Mouse (Mus musculus) hindbrain, embryonic 11.5 days (tissue): ENCODE measurements around the gene Slc35g1. TPM values are rescaled to one million over a fixed set of nuclear protein-coding genes. Genes with fewer than 3 reads are reported as not detected.

Source experiments
- ATAC-seq: fragments of 200-750 bp; cut with Nextera tagmentation; 2 replicates; pipeline ENCODE4 v1.8.0; 2017; ENCODE audit warnings: mild to moderate bottlenecking, moderate TSS enrichment, moderate library complexity; ENCODE audit not compliant: low FRiP score
- DNase-seq: peaks from one replicate; pipeline ENCODE4 v3.0.0-alpha.2; 2015; ENCODE audit warnings: low spot score
- H3K27ac ChIP-seq: fragments of 300-500 bp; sonication (generic); 2 replicates; pipeline ENCODE4 v1.5.1; 2014; ENCODE audit warnings: mild to moderate bottlenecking, low read depth, low read length
- H3K27me3 ChIP-seq: fragments of 300-500 bp; sonication (generic); 2 replicates; pipeline ENCODE4 v1.6.1; 2014; ENCODE audit warnings: mild to moderate bottlenecking, low read length, moderate library complexity, mixed read lengths; ENCODE audit not compliant: control insufficient read depth, insufficient read depth
- H3K36me3 ChIP-seq: fragments of 300-500 bp; sonication (generic); 2 replicates; pipeline ENCODE4 v1.6.1; 2014; ENCODE audit warnings: mild to moderate bottlenecking, low read length, moderate library complexity, mixed read lengths; ENCODE audit not compliant: control insufficient read depth, insufficient read depth
- H3K4me1 ChIP-seq: fragments of 300-500 bp; sonication (generic); replicated peaks from 2 replicates; pipeline ENCODE4 v1.6.1; 2014; ENCODE audit warnings: low read length, mixed read lengths; ENCODE audit not compliant: control insufficient read depth, insufficient read depth
- H3K4me2 ChIP-seq: fragments of 300-500 bp; sonication (generic); replicated peaks from 2 replicates; pipeline ENCODE4 v1.6.1; 2014; ENCODE audit warnings: mild to moderate bottlenecking, low read depth, low read length
- H3K4me3 ChIP-seq: fragments of 300-500 bp; sonication (generic); 2 replicates; pipeline ENCODE4 v1.5.1; 2014; ENCODE audit warnings: low read depth, low read length
- H3K9ac ChIP-seq: fragments of 300-500 bp; sonication (generic); 2 replicates; pipeline ENCODE4 v1.6.1; 2014; ENCODE audit warnings: low read depth, low read length
- H3K9me3 ChIP-seq: fragments of 300-500 bp; sonication (generic); 2 replicates; pipeline ENCODE4 v1.6.1; 2016; ENCODE audit warnings: low read length; ENCODE audit not compliant: control insufficient read depth
- WGBS: fragments of 180-500 bp; shearing (Covaris S2); extraction: QIAGEN DNeasy Blood & Tissue Kit; methylation state at CpG from one replicate; pipeline ENCODE4 v1.1.7; 2014; 5-methylcytosine and 5-hydroxymethylcytosine counted together
- polyA plus RNA-seq: library from polyadenylated mRNA; unstranded; fragments of >200 nt; fragmentation: Nextera tagmentation; extraction: Ambion mirVana; gene quantifications from 2 replicates; pipeline ENCODE4 v1.2.1, GENCODE M21; 2014

The Slc35g1 gene
- polyA plus RNA-seq = 4.8 and 5.3 TPM in 2 replicates

DNA sequence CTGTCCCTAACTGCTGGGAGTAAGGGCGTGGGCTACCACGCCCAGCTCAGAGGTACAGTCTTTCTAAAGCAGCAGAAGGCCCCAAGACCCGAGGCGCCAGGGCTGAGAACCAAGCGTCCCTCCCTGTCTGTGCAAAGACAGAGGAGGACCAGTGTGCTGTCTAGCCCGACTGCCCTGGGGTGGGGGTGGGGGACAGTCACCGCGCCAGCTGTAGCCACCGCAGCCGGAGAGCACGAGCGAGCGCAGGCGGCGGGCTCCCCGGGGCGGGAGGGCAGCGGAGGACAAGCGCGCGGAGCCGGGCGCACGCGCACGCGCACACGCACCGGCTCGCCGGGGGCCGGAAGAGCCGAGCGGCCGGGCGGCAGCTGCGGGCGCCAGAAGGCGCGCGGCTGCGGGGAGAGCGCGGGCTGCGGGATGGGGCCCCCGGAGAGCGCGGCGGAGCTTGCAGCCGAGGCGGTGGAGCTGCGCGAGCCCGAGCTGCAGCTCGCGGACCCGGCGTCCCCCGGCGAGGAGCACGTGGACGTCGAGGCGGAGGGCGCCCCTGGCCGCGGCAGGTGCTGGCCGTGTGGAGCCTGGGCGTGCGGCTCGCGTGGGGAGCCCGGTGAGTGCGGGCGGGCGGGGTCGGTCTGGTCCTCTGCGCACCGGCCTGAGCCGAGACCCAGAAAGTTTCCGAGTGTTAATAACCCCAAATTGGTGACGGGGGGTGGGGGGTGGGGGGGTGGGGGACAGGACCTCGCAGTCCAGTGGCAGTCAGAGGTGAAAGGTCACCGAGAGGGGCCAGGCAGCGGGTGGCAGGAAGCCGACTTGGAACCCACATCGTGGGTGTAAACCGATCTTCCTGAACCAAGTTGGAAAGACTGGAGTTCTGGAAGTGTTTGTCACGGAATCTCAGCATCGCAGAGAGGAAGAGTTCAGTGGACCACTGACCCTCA lies at the start of gene Slc35g1:
TSS of gene Slc35g1 (plus strand) at position 280 of the 932 bp plus-strand sequence.
- peak; percentile 90 for DNase-seq
- Histone ChIP-seq H3K4me1 (0 out of 2 replicates have a peak, but pooled peaks cover 3% of the 10 kb centered on the region), H3K9ac (peak within 1 kb of the TSS; percentile 76), H3K4me2 (peak within 1 kb of the TSS; percentile 81), H3K9me3 (no peaks in the 10 kb centered on the region), H3K4me3 (peak within 1 kb of the TSS; percentile 67), H3K27me3 (no peaks in the 10 kb centered on the region), H3K36me3 (no peaks in the 10 kb centered on the region), H3K27ac (no peak within 1 kb of the TSS)
- under 1% methylated on average over 64 of the region's 90 CpGs for WGBS
- peak; percentile 96 for ATAC-seq

DNA sequence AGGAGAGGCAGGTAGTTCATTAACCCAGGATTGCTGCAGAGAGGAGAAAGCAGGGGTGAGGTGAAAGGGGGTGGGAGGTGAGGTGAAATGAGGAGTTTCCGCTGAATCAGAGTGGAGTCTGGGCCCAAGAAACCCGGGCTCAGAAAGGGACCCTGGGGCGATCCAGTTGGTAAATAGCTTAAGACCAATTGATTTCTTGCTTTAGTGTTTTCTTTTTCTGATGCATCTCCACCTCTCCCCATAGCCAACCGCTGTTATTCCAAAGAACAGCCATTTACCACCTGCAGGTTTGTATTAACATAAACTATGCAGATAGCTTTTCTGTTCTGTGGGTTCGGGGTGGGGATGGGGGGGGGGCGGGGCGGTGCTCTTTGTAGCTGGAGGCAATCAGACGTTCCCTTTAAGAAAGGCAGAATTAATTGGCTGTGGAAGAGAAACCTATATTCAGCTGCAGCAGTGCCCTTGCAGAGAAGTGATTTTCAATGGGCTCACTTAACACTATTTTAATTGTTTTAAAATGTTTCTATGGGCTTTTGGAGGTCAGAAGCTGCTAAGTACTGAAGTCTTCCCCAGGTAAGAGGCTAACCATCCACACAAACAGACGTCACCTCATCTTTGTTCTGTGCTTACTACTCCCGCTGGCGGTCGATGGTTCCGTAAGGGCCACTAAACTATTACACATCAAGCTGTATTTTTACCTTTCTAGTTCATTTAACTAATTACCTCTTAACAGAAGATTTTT lies 47.3 kb upstream of the Slc35g1 start:
- Histone ChIP-seq H3K27me3 (no peaks in the 10 kb centered on the region), H3K27ac (no peak overlapping the region), H3K4me3 (no peak overlapping the region), H3K9me3 (no peaks in the 10 kb centered on the region), H3K4me1 (no peaks in the 10 kb centered on the region), H3K36me3 (no peaks in the 10 kb centered on the region), H3K4me2 (no peak overlapping the region), H3K9ac (no peak overlapping the region)
- 28% methylated on average over 13 of the region's 13 CpGs for WGBS
- DNase-seq = no peak
- peak; percentile 51 for ATAC-seq

- H3K9ac ChIP-seq = no peak overlapping the region
- ATAC-seq = no peak
- no peaks in the 10 kb centered on the region for H3K36me3 ChIP-seq
- no peaks in the 10 kb centered on the region for H3K9me3 ChIP-seq
- no peak for DNase-seq
- no peak overlapping the region for H3K4me2 ChIP-seq
- no peak overlapping the region for H3K27ac ChIP-seq
- no peaks in the 10 kb centered on the region for H3K27me3 ChIP-seq
- H3K4me1 ChIP-seq = no peaks in the 10 kb centered on the region
- H3K4me3 ChIP-seq = no peak overlapping the region
- 67% methylated on average over 5 of the region's 5 CpGs for WGBS
Observed at GRCm38 (mm10) chr19:38349013-38349341, 46.8 kb upstream of the Slc35g1 start.

DNA sequence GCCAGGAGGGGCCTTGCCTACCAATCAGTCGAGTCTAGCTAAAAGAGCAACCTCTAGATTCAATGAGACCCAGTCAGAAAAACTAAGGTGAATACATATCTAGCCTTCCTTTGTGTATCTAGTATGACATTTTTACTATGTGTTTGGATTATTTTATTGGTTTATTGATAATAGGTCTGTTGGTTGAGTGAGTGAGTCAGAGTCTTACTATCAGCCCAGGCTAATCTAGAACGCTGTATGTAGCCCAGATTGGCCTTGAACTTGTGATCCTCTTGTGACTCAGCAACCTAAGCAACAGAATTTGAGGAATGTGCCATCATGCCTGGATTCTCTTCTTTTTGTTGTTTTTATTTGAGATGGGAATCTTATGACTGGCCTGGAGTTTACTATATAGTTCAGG lies 44.6 kb upstream of the Slc35g1 start:
- H3K27me3 ChIP-seq = no peaks in the 10 kb centered on the region
- H3K4me2 ChIP-seq = no peak overlapping the region
- H3K27ac ChIP-seq = no peak overlapping the region
- H3K9ac ChIP-seq = no peak overlapping the region
- H3K36me3 ChIP-seq = no peaks in the 10 kb centered on the region
- H3K4me3 ChIP-seq = no peak overlapping the region
- WGBS = 91% methylated on average over 2 of the region's 2 CpGs
- no peak for ATAC-seq
- no peaks in the 10 kb centered on the region for H3K9me3 ChIP-seq
- no peaks in the 10 kb centered on the region for H3K4me1 ChIP-seq
- DNase-seq = no peak

DNA sequence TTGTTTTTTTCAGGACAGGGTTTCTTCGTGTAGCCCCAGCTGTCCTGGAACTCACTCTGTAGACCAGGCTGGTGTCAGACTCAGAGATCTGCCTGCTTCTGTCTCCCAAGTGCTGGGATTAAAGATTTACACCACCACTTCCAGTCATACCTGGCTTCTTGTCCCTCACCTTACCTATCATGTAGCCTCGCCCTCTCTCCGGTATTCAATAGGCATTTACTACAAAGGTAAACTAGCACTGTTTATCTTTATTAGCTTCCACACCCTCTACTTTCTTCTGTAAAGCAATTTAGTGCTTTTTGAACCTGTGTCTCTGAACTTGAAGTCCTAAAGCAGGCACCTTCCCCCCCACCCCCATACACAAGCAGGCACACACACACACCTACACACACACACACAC lies 44.1 kb upstream of the Slc35g1 start:
- Histone ChIP-seq H3K9me3 (no peaks in the 10 kb centered on the region), H3K27me3 (no peaks in the 10 kb centered on the region), H3K4me2 (no peak overlapping the region), H3K36me3 (no peaks in the 10 kb centered on the region), H3K4me3 (no peak overlapping the region), H3K9ac (no peak overlapping the region), H3K27ac (no peak overlapping the region), H3K4me1 (no peaks in the 10 kb centered on the region)
- 91% methylated on average over 3 of the region's 3 CpGs for WGBS
- ATAC-seq = no peak
- DNase-seq = no peak

DNA sequence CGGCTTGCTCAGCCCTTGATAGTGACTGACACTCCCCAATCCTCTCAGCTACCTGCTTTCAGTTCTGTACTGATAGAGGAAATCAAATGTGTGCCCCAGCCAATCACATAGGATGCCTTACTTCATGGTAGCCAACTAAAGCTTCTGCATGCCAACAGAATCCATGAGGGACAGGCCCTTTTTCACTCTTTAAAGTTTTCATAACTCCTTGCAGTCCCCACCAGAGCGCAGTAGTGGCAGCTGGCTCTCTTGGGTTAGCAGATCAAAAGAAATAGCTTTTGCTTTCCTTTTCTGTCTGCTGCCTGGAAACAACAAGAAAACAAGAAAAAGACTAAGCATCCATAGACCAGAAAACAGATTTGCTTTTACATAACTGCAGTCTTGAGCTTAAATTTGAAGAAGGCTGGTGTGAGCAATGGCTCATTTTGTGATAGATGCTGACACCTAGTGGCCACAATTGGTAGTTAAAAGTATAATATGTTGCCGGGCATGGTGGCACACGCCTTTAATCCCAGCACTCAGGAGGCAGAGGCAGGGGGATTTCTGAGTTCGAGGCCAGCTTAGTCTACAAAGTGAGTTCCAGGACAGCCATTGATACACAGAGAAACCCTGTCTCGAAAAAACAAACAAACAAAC lies 43.2 kb upstream of the Slc35g1 start:
- no peaks in the 10 kb centered on the region for H3K9me3 ChIP-seq
- H3K4me1 ChIP-seq = no peaks in the 10 kb centered on the region
- DNase-seq (peak; percentile 79), ATAC-seq (no peak; the same call in 1 of the 2 replicates)
- H3K4me3 ChIP-seq = no peak overlapping the region
- H3K27me3 ChIP-seq = no peaks in the 10 kb centered on the region
- H3K36me3 ChIP-seq = no peaks in the 10 kb centered on the region
- no peak overlapping the region for H3K4me2 ChIP-seq
- H3K9ac ChIP-seq = no peak overlapping the region
- H3K27ac ChIP-seq = no peak overlapping the region
- 45% methylated on average over 6 of the region's 6 CpGs for WGBS

DNA sequence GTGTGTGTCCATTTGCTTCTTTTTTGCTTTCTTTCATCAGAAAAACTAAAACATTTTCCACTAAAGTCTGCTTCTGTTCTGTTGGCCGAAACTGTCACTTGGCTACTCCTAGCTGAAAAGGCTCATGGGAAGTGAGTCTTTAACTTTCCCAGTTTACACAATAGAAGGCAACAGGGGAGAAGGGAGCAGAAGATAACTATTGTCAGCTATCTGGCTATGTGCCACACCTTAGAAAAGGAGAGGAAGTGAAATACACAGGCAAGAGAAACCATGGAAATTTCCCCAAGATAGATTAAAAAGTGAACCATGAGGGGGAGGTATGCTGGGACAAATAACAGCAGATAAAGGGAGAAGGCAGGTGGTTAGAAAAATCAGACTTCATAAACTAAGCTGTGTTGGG lies 41.5 kb upstream of the Slc35g1 start:
- 84% methylated on average over 1 of the region's 1 CpGs for whole genome bisulfite sequencing
- Histone ChIP-seq H3K36me3 (no peaks in the 10 kb centered on the region), H3K9ac (no peak overlapping the region), H3K27ac (no peak overlapping the region), H3K4me1 (no peaks in the 10 kb centered on the region), H3K27me3 (no peaks in the 10 kb centered on the region), H3K9me3 (no peaks in the 10 kb centered on the region), H3K4me3 (no peak overlapping the region), H3K4me2 (no peak overlapping the region)
- ATAC-seq (no peak), DNase-seq (no peak)

GRCm38 (mm10) chr19:38354819-38355360 lies 40.9 kb upstream of the Slc35g1 start:
- Histone ChIP-seq H3K36me3 (no peaks in the 10 kb centered on the region), H3K27ac (no peak overlapping the region), H3K27me3 (no peaks in the 10 kb centered on the region), H3K9me3 (no peaks in the 10 kb centered on the region), H3K4me2 (no peak overlapping the region), H3K4me1 (no peaks in the 10 kb centered on the region), H3K4me3 (no peak overlapping the region), H3K9ac (no peak overlapping the region)
- 65% methylated on average over 10 of the region's 10 CpGs for WGBS
- ATAC-seq = no peak
- DNase-seq = no peak
